Mouse (Mus musculus) cortical plate, adult 2 months (tissue): ENCODE data around the gene Mrpl38. TPM values are rescaled to one million over a fixed set of nuclear protein-coding genes. Genes with fewer than 3 reads are reported as not detected.
"Not testable (repeated sequence)": the region's sequence is repeated elsewhere in the genome, so short reads cannot be mapped to it uniquely, and the experiment has no call there.

Experiments used
- H3K27ac ChIP-seq: fragments of 200-500 bp; 2 replicates; pipeline ENCODE4 v1.5.1; 2012; ENCODE audit warnings: low read length, control low read depth, inconsistent platforms; ENCODE audit not compliant: insufficient read depth
- H3K4me1 ChIP-seq: fragments of 200-500 bp; 2 replicates; pipeline ENCODE4 v1.6.1; 2011; ENCODE audit warnings: low read length; ENCODE audit not compliant: control insufficient read depth, insufficient read depth
- H3K4me3 ChIP-seq: fragments of 200-500 bp; 2 replicates; pipeline ENCODE4 v1.5.1; 2011; ENCODE audit warnings: mild to moderate bottlenecking, low read length, control low read depth; ENCODE audit not compliant: insufficient read depth
- CTCF ChIP-seq: fragments of 200-500 bp; IDR thresholded peaks from 2 replicates; pipeline ENCODE4 v1.5.1; 2011; ENCODE audit warnings: mild to moderate bottlenecking, control low read depth, low read length; ENCODE audit not compliant: insufficient read depth; ENCODE audit errors: extremely low read depth
- POLR2A ChIP-seq: fragments of 200-500 bp; IDR thresholded peaks from 2 replicates; pipeline ENCODE4 v1.6.1; 2011; ENCODE audit warnings: mild to moderate bottlenecking, low read length, control low read depth; ENCODE audit not compliant: insufficient read depth; ENCODE audit errors: extremely low read depth
- polyA plus RNA-seq: library from polyadenylated mRNA; depleted of rRNA; stranded (reverse); fragments of >200 nt; gene quantifications from 2 replicates; pipeline ENCODE4 v1.2.3, GENCODE M21; 2012

The Mrpl38 gene
- polyA plus RNA-seq, 1 experiment = 34.6 TPM

DNA sequence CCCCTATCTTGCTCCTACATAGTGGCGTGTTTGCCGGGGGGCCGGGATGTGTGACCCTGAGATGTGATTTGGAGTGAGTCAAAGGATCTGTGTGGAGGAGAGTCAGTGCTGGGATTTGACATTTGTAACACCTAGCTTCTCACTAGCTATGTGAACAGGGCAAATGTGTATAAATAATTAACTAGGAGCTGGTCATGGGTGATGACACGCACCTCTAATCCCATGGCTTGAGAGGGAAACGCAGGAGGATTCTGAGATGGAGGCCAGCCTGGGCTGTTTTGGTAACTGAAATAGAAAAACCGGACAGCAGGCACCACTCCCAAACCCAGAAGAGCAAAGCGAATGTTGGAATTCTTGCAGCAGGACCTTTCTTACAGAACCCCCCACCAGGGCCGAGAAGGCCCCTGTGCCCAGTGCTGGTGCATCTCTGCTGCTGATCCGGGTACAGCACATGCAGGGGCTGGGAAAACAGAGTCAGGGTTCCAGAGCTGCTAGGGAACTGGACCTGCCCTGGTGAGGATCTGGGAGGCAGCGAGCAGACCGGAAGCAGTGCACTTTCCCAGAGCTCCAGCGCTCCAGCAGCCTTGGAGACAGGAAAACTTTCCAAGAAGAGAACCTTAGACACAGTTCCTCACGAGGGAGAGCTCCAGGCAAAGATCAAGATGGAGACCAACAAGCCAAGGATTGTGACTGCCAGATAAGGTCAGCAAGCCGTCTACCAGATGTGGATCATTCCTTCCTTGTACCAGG, 39.8 kb downstream of the Mrpl38 start:
- TF ChIP-seq POLR2A (no peak), CTCF (no peak)
- Histone ChIP-seq H3K4me3 (no peak overlapping the region), H3K4me1 (no peaks in the 10 kb centered on the region), H3K27ac (peak overlapping the region; percentile 59; the same call in 1 of the 2 replicates)

DNA sequence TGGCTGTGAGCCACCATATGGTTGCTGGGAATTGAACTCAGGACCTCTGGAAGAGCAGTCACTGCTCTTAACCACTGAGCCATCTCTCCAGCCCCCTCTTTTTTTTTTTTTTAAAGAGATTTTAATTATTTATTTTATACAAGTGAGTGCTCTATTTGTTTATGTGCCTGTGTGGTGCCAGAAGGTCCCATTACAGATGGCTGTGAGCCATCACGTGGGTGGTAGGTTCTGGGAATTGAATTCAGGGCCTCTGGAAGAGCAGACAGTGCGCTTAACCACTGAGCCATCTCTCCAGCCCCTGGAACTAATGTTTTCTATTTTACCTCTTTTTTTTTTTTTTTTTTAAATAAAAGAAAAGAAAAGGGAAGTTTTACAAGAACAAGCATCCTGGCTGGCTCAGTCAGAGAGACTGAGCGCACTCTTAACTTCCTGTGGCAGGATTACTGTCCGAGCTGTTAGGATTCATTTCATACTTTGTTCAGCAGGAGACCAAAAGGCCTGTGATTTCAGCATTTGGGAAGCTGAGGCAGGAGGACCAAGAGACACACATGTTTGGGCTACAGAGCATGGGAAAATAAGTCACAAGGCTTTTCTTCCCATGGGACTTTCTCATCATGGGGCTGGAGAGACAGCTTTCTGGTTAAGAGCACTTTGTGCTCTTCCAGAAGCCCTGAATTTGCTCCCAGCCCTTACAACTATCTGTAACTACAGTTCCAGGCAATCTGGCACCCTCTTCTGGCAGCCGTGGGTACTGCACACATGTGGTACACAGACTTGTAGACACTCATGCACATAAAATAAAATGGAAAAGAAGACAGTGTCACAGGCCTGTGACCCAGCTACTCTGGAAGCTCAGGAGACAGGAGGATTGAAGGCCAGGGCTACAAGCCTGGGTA, 42.2 kb downstream of the Mrpl38 start:
- TF ChIP-seq CTCF = peak; percentile 30; the same call in 1 of the 2 replicates
- no peak for TF ChIP-seq POLR2A
- Histone ChIP-seq H3K4me3 (no peak overlapping the region), H3K27ac (no peak overlapping the region), H3K4me1 (no peaks in the 10 kb centered on the region)

DNA sequence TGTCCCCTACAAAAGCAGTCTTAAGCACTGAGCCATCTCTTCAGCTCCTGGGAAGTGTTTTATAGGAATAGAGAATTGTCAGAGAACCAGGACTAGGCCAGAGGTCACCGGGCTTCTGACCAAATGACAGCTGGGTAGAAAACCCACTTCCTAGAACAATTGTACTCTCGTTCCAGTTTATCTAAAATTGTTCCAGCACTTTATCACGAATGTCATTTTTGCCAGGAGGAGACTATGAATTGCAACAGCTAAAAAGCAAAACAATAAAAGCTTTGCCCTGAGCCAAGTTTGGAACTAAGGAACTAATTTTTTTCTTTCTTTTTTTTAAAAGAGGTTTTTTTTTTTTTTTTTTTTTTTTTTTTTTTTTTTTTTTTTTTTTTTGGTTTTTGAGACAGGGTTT, 43.1 kb downstream of the Mrpl38 start:
- TF ChIP-seq POLR2A (no peak), CTCF (no peak)
- no peak overlapping the region for H3K27ac ChIP-seq
- no peak overlapping the region for H3K4me3 ChIP-seq
- H3K4me1 ChIP-seq = no peaks in the 10 kb centered on the region

- Histone ChIP-seq H3K4me1 (no peaks in the 10 kb centered on the region), H3K4me3 (no peak overlapping the region), H3K27ac (peak overlapping the region; percentile 87)
- no peak for TF ChIP-seq POLR2A
- no peak for TF ChIP-seq CTCF
Observed at GRCm38 (mm10) chr11:116093771-116094565, 44.7 kb downstream of the Mrpl38 start.

DNA sequence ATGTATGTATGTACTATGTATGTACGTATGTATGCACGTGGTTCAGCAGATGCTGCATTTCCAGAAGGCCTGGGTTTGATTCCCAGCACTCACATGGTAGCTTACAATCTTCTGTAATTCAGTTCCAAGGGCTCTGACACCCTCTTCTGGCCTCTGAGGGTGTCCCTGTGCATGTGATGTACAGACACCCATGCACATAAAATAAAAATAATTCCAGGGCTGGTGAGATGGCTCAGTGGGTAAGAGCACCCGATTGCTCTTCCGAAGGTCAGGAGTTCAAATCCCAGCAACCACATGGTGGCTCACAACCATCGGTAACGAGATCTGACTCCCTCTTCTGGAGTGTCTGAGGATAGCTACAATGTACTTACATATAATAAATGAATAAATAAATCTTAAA, 45.7 kb downstream of the Mrpl38 start:
- not testable (repeated sequence) for H3K4me1 ChIP-seq, H3K27ac ChIP-seq, H3K4me3 ChIP-seq

- peaks cover 2% of the 10 kb centered on the region; the same call in 1 of the 2 replicates for H3K4me1 ChIP-seq
- no peak overlapping the region for H3K27ac ChIP-seq
- no peak overlapping the region for H3K4me3 ChIP-seq
- TF ChIP-seq CTCF = no peak
- no peak for TF ChIP-seq POLR2A
Observed at GRCm38 (mm10) chr11:116091591-116091990, 47.1 kb downstream of the Mrpl38 start.

GRCm38 (mm10) chr11:116089545-116089944, 49.1 kb downstream of the Mrpl38 start:
- Histone ChIP-seq H3K4me3 (no peak overlapping the region), H3K4me1 (peaks cover 5% of the 10 kb centered on the region), H3K27ac (no peak overlapping the region)
- TF ChIP-seq POLR2A (no peak), CTCF (no peak)

- H3K4me1 ChIP-seq = peaks cover 5% of the 10 kb centered on the region
- TF ChIP-seq CTCF = no peak
- TF ChIP-seq POLR2A = no peak
- no peak overlapping the region for H3K4me3 ChIP-seq
- H3K27ac ChIP-seq = no peak overlapping the region
Observed at GRCm38 (mm10) chr11:116088741-116089394, 49.8 kb downstream of the Mrpl38 start.

GRCm38 (mm10) chr11:116088188-116088587, 50.5 kb downstream of the Mrpl38 start:
- H3K4me1 ChIP-seq = peaks cover 5% of the 10 kb centered on the region
- H3K4me3 ChIP-seq = no peak overlapping the region
- no peak overlapping the region for H3K27ac ChIP-seq
- TF ChIP-seq CTCF = no peak
- no peak for TF ChIP-seq POLR2A
